Mouse (Mus musculus): Measurements from ENCODE around the gene Stxbp3. TPM values are rescaled to one million over a fixed set of nuclear protein-coding genes. Genes with fewer than 3 reads are reported as not detected.
"Not testable (repeated sequence)": the region's sequence is repeated elsewhere in the genome, so short reads cannot be mapped to it uniquely, and the experiment has no call there.

Stxbp3 gene
- total and polyA plus RNA-seq, 2 experiments from 2014 or later, result 7.6 to 13.4 TPM

DNA sequence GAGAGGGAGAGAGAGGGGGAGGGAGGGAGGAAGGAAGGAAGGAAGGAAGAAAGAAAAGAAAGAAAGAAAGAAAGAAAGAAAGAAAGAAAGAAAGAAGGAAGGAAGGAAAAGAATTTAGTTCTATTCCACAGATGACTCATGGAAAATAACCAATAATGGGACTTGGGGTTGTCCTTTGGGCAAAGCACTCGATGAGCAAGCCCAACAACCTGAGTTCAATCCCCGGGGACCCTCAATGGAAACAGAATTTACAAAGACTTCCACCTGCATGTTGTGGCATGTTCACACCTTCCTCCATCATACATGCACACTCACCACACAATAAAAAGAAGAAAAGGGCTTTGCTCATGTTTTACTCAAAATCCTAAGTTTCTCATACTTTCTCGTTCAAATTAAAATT, 27.1 kb upstream of the Stxbp3 start:
- Histone ChIP-seq H3K9ac (replicated peaks; ENCODE audit: low read length) (no peak overlapping the region), H3K4me2 (ENCODE audit: low read depth, low read length) (no peak overlapping the region), H3K36me3 (ENCODE audit: insufficient read depth, low read length) (no peaks in the 10 kb centered on the region), H3K27ac (no peak overlapping the region), H3K4me3 (ENCODE audit: low read length) (no peak overlapping the region), H3K27me3 (ENCODE audit: insufficient read depth, low read length) (no peaks in the 10 kb centered on the region), H3K9me3 (ENCODE audit: low read length) (no peaks in the 10 kb centered on the region), H3K4me1 (ENCODE audit: insufficient read depth, low read length) (no peaks in the 10 kb centered on the region)
- DNase-seq (ENCODE audit: low spot score) (no peak), ATAC-seq (no peak)
- no peak for TF ChIP-seq CTCF (IDR thresholded peaks at IDR 0.05; ENCODE audit: low read depth)
- 94% methylated on average over 3 of the region's 3 CpGs for WGBS

GRCm38 (mm10) chr3:108865676-108866075, 25.4 kb upstream of the Stxbp3 start:
- H3K9ac ChIP-seq (replicated peaks; ENCODE audit: low read length), result no peak overlapping the region
- H3K4me2 ChIP-seq (ENCODE audit: low read depth, low read length), result no peak overlapping the region
- no peaks in the 10 kb centered on the region for H3K36me3 ChIP-seq (ENCODE audit: insufficient read depth, low read length)
- H3K27me3 ChIP-seq (ENCODE audit: insufficient read depth, low read length), result no peaks in the 10 kb centered on the region
- H3K27ac ChIP-seq, result no peak overlapping the region
- ATAC-seq (no peak), DNase-seq (ENCODE audit: low spot score) (no peak)
- TF ChIP-seq CTCF (IDR thresholded peaks at IDR 0.05; ENCODE audit: low read depth), result no peak
- H3K4me3 ChIP-seq (ENCODE audit: low read length), result no peak overlapping the region
- no peaks in the 10 kb centered on the region for H3K9me3 ChIP-seq (ENCODE audit: low read length)
- H3K4me1 ChIP-seq (ENCODE audit: insufficient read depth, low read length), result no peaks in the 10 kb centered on the region
- 95% methylated on average over 3 of the region's 3 CpGs for WGBS

DNA sequence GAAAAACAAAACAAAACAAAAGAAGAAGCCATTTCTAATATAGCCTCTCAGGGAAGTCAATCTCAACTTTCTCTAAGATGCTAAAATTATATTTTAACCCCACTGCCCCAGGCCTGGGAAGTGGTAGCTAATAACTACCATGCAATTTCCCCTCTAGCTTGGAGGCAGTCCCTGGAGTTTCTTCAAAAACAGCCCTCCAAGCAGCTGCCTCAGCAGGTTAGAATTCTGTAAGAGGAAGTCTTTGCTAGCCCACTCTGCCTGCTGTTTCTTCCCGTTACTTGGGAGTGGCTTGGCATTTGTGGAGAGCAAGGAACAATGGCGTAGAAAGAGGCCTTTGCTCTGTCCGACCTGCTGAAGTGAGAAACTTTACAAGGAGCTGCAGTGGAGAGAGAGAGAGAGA, 24.8 kb upstream of the Stxbp3 start:
- Histone ChIP-seq H3K36me3 (ENCODE audit: insufficient read depth, low read length) (no peaks in the 10 kb centered on the region), H3K9me3 (ENCODE audit: low read length) (no peaks in the 10 kb centered on the region), H3K4me1 (ENCODE audit: insufficient read depth, low read length) (no peaks in the 10 kb centered on the region), H3K4me3 (ENCODE audit: low read length) (no peak overlapping the region), H3K4me2 (ENCODE audit: low read depth, low read length) (no peak overlapping the region), H3K27ac (no peak overlapping the region), H3K27me3 (ENCODE audit: insufficient read depth, low read length) (no peaks in the 10 kb centered on the region), H3K9ac (replicated peaks; ENCODE audit: low read length) (no peak overlapping the region)
- no peak for DNase-seq (ENCODE audit: low spot score)
- WGBS, result 13% methylated on average over 3 of the region's 3 CpGs
- no peak for TF ChIP-seq CTCF (IDR thresholded peaks at IDR 0.05; ENCODE audit: low read depth)
- no peak for ATAC-seq

DNA sequence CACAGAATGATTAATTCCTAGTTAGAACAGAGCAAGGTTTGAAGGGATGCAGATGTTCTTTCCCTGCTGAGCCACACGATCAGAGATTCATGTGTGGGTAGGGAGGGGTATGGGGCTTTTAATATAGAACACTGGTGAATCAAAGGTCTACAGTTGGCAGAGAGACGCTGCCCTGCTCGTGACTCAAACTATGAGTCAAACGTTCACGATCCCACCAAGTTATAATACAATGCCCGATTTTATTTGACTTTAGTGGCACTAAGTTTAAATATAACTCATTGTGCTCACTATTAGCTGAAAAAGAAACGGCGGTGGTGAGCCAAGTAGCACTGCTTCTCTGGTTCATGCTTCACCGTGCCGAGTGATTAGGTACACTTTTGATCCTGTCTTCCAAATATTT, 22.8 kb upstream of the Stxbp3 start:
- H3K27ac ChIP-seq, result no peak overlapping the region
- DNase-seq (ENCODE audit: low spot score), result no peak
- no peaks in the 10 kb centered on the region for H3K27me3 ChIP-seq (ENCODE audit: insufficient read depth, low read length)
- 83% methylated on average over 10 of the region's 10 CpGs for WGBS
- H3K4me3 ChIP-seq (ENCODE audit: low read length), result no peak overlapping the region
- TF ChIP-seq CTCF (IDR thresholded peaks at IDR 0.05; ENCODE audit: low read depth), result no peak
- H3K9ac ChIP-seq (replicated peaks; ENCODE audit: low read length), result no peak overlapping the region
- no peaks in the 10 kb centered on the region for H3K9me3 ChIP-seq (ENCODE audit: low read length)
- no peak for ATAC-seq
- no peak overlapping the region for H3K4me2 ChIP-seq (ENCODE audit: low read depth, low read length)
- no peaks in the 10 kb centered on the region for H3K36me3 ChIP-seq (ENCODE audit: insufficient read depth, low read length)
- peaks cover 2% of the 10 kb centered on the region; the same call in 1 of the 2 replicates for H3K4me1 ChIP-seq (ENCODE audit: insufficient read depth, low read length)

- H3K4me1 ChIP-seq (ENCODE audit: insufficient read depth, low read length); DNase-seq (ENCODE audit: low spot score); H3K36me3 ChIP-seq (ENCODE audit: insufficient read depth, low read length); H3K27ac ChIP-seq; H3K4me3 ChIP-seq (ENCODE audit: low read length); H3K9ac ChIP-seq (replicated peaks; ENCODE audit: low read length); H3K27me3 ChIP-seq (ENCODE audit: insufficient read depth, low read length); ATAC-seq; H3K4me2 ChIP-seq (ENCODE audit: low read depth, low read length); H3K9me3 ChIP-seq (ENCODE audit: low read length): not testable (repeated sequence)
- 89% methylated on average over 4 of the region's 4 CpGs for WGBS
Observed at GRCm38 (mm10) chr3:108862282-108862681, 22.0 kb upstream of the Stxbp3 start.

DNA sequence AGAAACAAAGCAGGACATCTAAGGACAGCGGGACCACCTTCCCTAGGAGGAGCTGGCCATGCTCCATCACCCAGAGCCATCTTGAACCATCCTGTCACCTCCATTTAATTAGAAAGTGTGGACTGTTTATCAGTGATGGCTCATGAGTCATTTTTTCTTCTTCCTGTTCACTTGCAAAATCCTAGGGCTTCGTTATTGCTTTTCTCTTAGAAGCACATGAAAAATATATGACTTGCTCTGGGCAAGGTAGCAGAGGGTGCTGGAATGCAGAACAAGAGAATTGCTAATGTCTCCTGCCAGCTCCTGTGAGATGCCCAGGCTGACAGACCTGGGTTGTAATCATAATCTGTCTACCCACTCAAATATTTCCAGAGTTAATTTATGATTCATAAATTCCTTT, 20.5 kb upstream of the Stxbp3 start:
- H3K4me2 ChIP-seq (ENCODE audit: low read depth, low read length), result no peak overlapping the region
- H3K9me3 ChIP-seq (ENCODE audit: low read length), result no peaks in the 10 kb centered on the region
- DNase-seq (ENCODE audit: low spot score) (no peak), ATAC-seq (no peak)
- no peak overlapping the region for H3K4me3 ChIP-seq (ENCODE audit: low read length)
- no peak overlapping the region for H3K27ac ChIP-seq
- no peaks in the 10 kb centered on the region for H3K27me3 ChIP-seq (ENCODE audit: insufficient read depth, low read length)
- no peak for TF ChIP-seq CTCF (IDR thresholded peaks at IDR 0.05; ENCODE audit: low read depth)
- H3K9ac ChIP-seq (replicated peaks; ENCODE audit: low read length), result no peak overlapping the region
- H3K4me1 ChIP-seq (ENCODE audit: insufficient read depth, low read length), result peaks cover 5% of the 10 kb centered on the region; the same call in 1 of the 2 replicates
- no peaks in the 10 kb centered on the region for H3K36me3 ChIP-seq (ENCODE audit: insufficient read depth, low read length)
- 63% methylated on average over 2 of the region's 2 CpGs for WGBS

- peaks cover 5% of the 10 kb centered on the region; the same call in 1 of the 2 replicates for H3K4me1 ChIP-seq (ENCODE audit: insufficient read depth, low read length)
- no peak overlapping the region for H3K9ac ChIP-seq (replicated peaks; ENCODE audit: low read length)
- H3K9me3 ChIP-seq (ENCODE audit: low read length), result no peaks in the 10 kb centered on the region
- WGBS, result 18% methylated on average over 7 of the region's 7 CpGs
- ATAC-seq (peak; percentile 82), DNase-seq (ENCODE audit: low spot score) (peak; percentile 78)
- H3K4me3 ChIP-seq (ENCODE audit: low read length), result no peak overlapping the region
- no peaks in the 10 kb centered on the region for H3K36me3 ChIP-seq (ENCODE audit: insufficient read depth, low read length)
- no peak overlapping the region for H3K4me2 ChIP-seq (ENCODE audit: low read depth, low read length)
- TF ChIP-seq CTCF (IDR thresholded peaks at IDR 0.05; ENCODE audit: low read depth), result peak; percentile 47
- H3K27ac ChIP-seq, result 0 out of 2 replicates have a peak overlapping the region, but pooled peaks have one; percentile 26
- H3K27me3 ChIP-seq (ENCODE audit: insufficient read depth, low read length), result no peaks in the 10 kb centered on the region
Observed at GRCm38 (mm10) chr3:108858231-108858770, 18.0 kb upstream of the Stxbp3 start.

All from hindbrain, postnatal 0 days (tissue).